ENCODE assay signal across 15 mouse cellular contexts in genomic region chr11:74481797-74482196, GRCm38 (mm10).
A peak's percentile ranks its signal among the peaks of the same experiment; 100 is the strongest.
DNase-seq lines count a peak whose midpoint lies in the region; ATAC-seq and TF ChIP-seq lines count a peak whose summit lies in the region.
"Had no signal": no experiment of that assay in that cellular context is flagged by ENCODE, and none has a peak within 500 bp of the region (broad histone marks: within the 10 kb centered on the region; RNA-seq: fewer than 3 reads in every experiment).

No protein-coding gene starts in this region.

- H3K27me3 ChIP-seq in kidney, postnatal 0 days (ENCODE audit: insufficient read depth, low read length): no peaks in the 10 kb centered on the region
- H3K27me3 ChIP-seq in kidney, adult 2 months (replicated peaks; ENCODE audit: control insufficient read depth, insufficient read depth, low read length): no peaks in the 10 kb centered on the region
- H3K27me3 ChIP-seq: embryonic facial prominence, embryonic 12.5 days; heart, embryonic 15.5 days had no signal

- WGBS in kidney, postnatal 0 days: 72% methylated on average over 5 of the region's 5 CpGs
- WGBS in kidney, adult 2 months: 74% methylated on average over 5 of the region's 5 CpGs

- no peak overlapping the region for H3K4me3 ChIP-seq in kidney, postnatal 0 days (replicated peaks; ENCODE audit: low read depth, low read length)
- no peak overlapping the region for H3K4me3 ChIP-seq in kidney, adult 2 months (ENCODE audit: insufficient read depth, low read depth, low read length)
- H3K4me3 ChIP-seq: embryonic facial prominence, embryonic 12.5 days; heart, embryonic 15.5 days had no signal

- no peak for TF ChIP-seq POLR2A in kidney, adult 2 months (IDR thresholded peaks at IDR 0.05; ENCODE audit: low read depth, low read length)

- no peaks in the 10 kb centered on the region for H3K36me3 ChIP-seq in kidney, postnatal 0 days (ENCODE audit: insufficient read depth, low read length)
- H3K36me3 ChIP-seq in kidney, adult 2 months (ENCODE audit: control insufficient read depth, insufficient read depth, low read length): no peaks in the 10 kb centered on the region
- H3K36me3 ChIP-seq: embryonic facial prominence, embryonic 12.5 days; heart, embryonic 15.5 days had no signal

- no peak for ATAC-seq in kidney, postnatal 0 days (replicated peaks; ENCODE audit: low FRiP score, low read depth)
- ATAC-seq: forebrain, embryonic 14.5 days had no signal

- TF ChIP-seq CTCF in kidney, postnatal 0 days (IDR thresholded peaks at IDR 0.05; ENCODE audit: low read depth): peak; percentile 46
- TF ChIP-seq CTCF in kidney, adult 2 months (conservative IDR thresholded peaks at IDR 0.05; ENCODE audit: insufficient read depth, insufficient read length, low read depth, low read length): no peak

- H3K27ac ChIP-seq in kidney, postnatal 0 days: no peak overlapping the region
- no peak overlapping the region for H3K27ac ChIP-seq in kidney, adult 2 months (ENCODE audit: insufficient read depth, low read depth, low read length)
- H3K27ac ChIP-seq: embryonic facial prominence, embryonic 12.5 days; heart, embryonic 15.5 days had no signal

- H3K4me2 ChIP-seq in kidney, postnatal 0 days (ENCODE audit: low read length): no peak overlapping the region
- H3K4me2 ChIP-seq: embryonic facial prominence, embryonic 12.5 days; heart, embryonic 15.5 days had no signal

- no peaks in the 10 kb centered on the region for H3K9me3 ChIP-seq in kidney, postnatal 0 days (replicated peaks; ENCODE audit: low read length)
- H3K9me3 ChIP-seq: embryonic facial prominence, embryonic 12.5 days; heart, embryonic 15.5 days had no signal

- no peak overlapping the region for H3K9ac ChIP-seq in kidney, postnatal 0 days (ENCODE audit: low read depth, low read length)
- H3K9ac ChIP-seq: embryonic facial prominence, embryonic 12.5 days; heart, embryonic 15.5 days had no signal

- peak; percentile 26 for DNase-seq in gastrocnemius, postnatal 10 days
- DNase-seq in gastrocnemius, postnatal 4 days (ENCODE audit: low spot score in 2 of 2): no peak
- no peak for DNase-seq in kidney, postnatal 0 days (ENCODE audit: low spot score)
- no peak for DNase-seq in kidney, adult 2 months
- DNase-seq in testis, postnatal 10 days (ENCODE audit: low spot score): peak; percentile 59
- no peak for DNase-seq in testis, postnatal 14 days (ENCODE audit: low spot score)
- peak; percentile 14 for DNase-seq in thymus, postnatal 25 days
- DNase-seq in left cerebral cortex, adult 9 months (ENCODE audit: low spot score in 2 of 2): no peak
- DNase-seq: adrenal gland, postnatal 36 days; cerebellum, adult 11-12 months; kidney, postnatal 14 days; lung, adult 18-20 months had no signal

- H3K4me1 ChIP-seq in kidney, postnatal 0 days (replicated peaks; ENCODE audit: insufficient read depth, low read length): no peaks in the 10 kb centered on the region
- no peaks in the 10 kb centered on the region for H3K4me1 ChIP-seq in kidney, adult 2 months (ENCODE audit: control insufficient read depth, insufficient read depth, low read length)
- H3K4me1 ChIP-seq: embryonic facial prominence, embryonic 12.5 days; heart, embryonic 15.5 days had no signal

Comparison
In these comparisons a context has a peak if more than half of its experiments do, and no peak if none do; other contexts are left out.
1. DNase-seq: peak in gastrocnemius, postnatal 10 days (single experiment), testis, postnatal 10 days (single experiment) and thymus, postnatal 25 days (single experiment); none in gastrocnemius, postnatal 4 days (0 of 2), kidney, postnatal 0 days (single experiment), kidney, adult 2 months (single experiment), testis, postnatal 14 days (single experiment) and left cerebral cortex, adult 9 months (0 of 2).